Mouse (Mus musculus) gastrocnemius, postnatal 4 days (tissue): Measurements from ENCODE around the gene Slc12a4. TPM values are rescaled to one million over a fixed set of nuclear protein-coding genes. Genes with fewer than 3 reads are reported as not detected.
A peak's percentile ranks its signal among the peaks of the same experiment; 100 is the strongest.
"Not testable (repeated sequence)": the region's sequence is repeated elsewhere in the genome, so short reads cannot be mapped to it uniquely, and the experiment has no call there.

Experiments used
- DNase-seq, 2 experiments: peaks; one replicate each; pipeline ENCODE4 v3.0.0; 2021 to 2022; ENCODE audit warnings: low spot score in 2 of 2, mixed read lengths in 2 of 2
- long read RNA-seq, 2 experiments: library from polyadenylated mRNA; stranded (forward); transcript quantifications; one replicate each; pipeline ENCODE4 v2.0.0; 2021
- total RNA-seq, 2 experiments: library from RNA; stranded (reverse); gene quantifications; 2 replicates each; pipeline ENCODE4 v1.2.3; 2021

Slc12a4 gene
- 10 to 100 TPM; 30.7 to 40.6 TPM for total RNA-seq
- long read RNA-seq, experiment 1, transcript Slc12a4-202 (24 exons, 3,755 nt) = major isoform, 42 of 60 reads
- long read RNA-seq, experiment 1, partial matches to known transcripts = 8 of 60 reads
- long read RNA-seq, experiment 1, other reads (novel, unspliced or antisense) = 10 of 60 reads
- long read RNA-seq, experiment 2, transcript Slc12a4-202 (24 exons, 3,755 nt) = major isoform, 54 of 73 reads
- long read RNA-seq, experiment 2, partial matches to known transcripts = 7 of 73 reads
- long read RNA-seq, experiment 2, other reads (novel, unspliced or antisense) = 12 of 73 reads

DNA sequence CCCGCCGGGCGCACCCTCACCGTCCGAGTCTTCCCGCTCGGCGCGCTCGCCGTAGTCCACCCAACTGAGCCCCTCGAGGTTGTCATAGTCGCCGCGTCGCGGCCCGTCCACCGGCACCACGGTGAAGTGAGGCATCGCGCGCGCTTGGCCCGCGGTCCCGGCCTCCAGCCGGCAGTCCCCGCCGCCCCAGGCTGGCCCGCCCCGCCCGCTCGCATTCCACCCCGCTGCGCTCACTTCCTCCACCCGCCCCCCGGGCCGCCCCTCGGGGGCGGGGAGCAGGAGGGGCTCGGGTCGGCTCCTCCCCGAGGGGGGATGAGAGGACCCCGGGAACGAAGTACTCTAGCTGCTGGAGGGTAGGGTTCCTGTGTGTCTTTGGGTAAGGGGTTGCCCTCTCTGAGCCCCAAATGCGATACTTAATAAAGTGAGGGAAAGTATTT, at the start of gene Slc12a4:
Gene Slc12a4, minus strand, starts transcription at position 193 of the 437 bp plus-strand sequence.
- peak; percentile 87 to 88 for DNase-seq

DNA sequence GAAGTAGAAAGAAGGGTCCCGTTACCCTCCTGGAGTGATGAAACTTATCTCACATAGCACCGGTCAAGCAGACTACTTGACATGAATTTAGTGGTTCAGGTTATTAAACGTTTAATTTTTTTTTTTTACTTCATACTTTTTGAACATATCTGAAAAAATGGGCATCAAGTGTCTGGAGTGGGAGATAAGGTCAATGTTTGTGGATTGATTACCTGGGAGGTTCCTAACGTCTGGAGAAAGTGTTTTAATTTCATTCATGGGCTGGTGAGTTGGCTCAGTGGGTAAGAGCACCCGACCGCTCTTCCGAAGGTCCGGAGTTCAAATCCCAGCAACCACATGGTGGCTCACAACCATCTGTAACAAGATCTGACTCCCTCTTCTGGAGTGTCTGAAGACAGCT, 46.3 kb upstream of the Slc12a4 start:
- not testable (repeated sequence) for DNase-seq

DNA sequence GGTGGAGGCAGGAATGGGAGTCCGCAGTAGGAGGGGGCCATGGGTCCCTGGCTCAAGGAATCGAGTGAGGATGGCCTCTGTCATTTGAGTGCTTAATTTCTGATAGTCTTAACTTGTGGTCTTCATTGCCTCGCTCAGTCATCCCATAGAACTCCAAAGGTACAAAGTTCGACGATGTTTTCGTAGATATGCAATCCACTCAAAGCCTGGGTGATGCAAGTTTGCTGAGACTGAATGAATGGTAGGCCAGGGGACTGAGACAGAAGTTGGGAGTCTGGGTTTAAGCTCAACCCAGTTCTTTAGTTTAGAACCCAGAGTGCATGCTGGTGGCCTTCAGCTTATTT, 45.7 kb upstream of the Slc12a4 start, which contains the start of gene Ddx28:
Gene Ddx28, minus strand, starts transcription at position 240 of the 344 bp plus-strand sequence.
- DNase-seq = no peak

DNA sequence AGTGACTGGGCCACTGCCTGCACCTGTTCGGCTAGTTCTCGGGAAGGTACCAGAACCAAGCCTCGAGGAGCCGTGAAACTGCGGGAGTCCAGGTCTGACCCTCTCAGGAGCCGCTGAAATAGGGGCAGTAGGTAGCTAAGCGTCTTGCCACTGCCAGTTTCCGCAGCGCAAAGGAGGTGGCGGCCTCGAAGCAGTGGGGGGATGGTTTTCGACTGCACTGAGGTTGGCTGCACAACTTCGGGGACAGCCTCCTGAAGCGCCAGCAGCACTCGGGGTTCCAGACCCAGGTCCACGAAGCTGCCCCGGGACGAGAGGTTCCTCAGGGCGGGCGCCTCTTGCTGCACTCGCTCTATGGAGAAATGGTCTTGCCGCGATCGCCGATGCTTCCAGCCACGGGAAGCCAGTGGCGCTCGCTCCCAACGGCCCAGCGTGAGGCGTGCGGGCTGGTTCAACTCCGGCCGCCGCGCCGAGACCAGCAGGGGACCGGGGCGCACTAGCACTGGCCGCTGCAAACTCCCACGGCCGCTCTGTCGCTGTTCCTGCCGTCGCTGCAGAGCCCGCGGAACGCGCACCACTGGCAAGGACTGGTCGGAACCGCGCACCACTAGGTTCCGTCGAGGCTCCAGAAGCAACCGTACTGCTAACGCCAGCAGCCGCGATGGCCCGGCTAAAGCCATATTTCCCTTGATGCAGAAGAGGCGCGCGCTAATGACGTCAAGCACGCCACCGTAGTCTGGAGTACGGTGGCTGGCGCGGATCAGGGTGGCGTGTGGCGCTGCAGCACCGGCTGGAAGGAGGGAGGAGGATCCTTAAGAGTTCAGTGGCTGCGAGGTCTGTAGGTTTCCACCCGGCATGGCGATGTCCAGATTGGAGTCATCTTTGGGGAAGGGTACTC, 45.1 kb upstream of the Slc12a4 start:
- DNase-seq = peak; percentile 80 to 93

- DNase-seq = not testable (repeated sequence)
Observed at GRCm38 (mm10) chr8:106007891-106008290, 42.0 kb upstream of the Slc12a4 start.

DNA sequence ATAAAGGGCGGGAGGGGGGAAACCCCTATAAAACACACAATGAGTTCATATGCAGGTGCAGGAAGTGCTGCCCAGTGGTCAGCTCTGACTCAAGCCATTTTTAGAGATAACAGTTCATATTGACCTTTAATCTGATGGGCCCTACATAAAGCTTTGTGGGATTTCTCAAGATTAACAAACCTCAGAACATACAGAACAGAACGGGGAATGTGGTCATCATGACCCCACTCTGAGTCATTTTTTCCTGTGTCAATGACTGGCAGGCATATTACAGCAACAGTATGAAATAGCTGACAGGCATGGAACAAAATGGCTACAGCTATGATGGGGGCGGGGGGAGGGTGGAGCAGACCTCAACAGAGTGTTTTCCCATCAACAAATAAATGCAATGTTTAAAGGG, 41.2 kb upstream of the Slc12a4 start:
- DNase-seq = no peak

DNA sequence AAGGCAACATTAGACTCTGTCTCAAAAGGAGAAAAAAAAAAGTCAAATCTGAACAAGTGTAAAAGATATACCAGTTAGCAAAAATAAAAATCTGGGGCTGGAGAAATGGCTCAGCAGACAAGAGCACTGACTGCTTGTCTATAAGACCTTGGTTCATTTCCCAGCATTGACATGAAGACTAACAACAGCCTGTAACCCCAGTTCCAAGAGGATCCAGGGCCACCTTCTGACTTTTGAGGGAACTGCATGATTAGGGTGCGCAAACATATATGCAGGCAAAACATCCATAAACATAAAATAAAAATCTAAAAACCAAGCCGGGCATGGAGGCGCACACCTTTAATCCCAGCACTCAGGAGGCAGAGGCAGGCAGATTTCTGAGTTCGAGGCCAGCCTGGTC, 40.5 kb upstream of the Slc12a4 start:
- no peak for DNase-seq

- no peak for DNase-seq
Observed at GRCm38 (mm10) chr8:106005875-106006274, 40.0 kb upstream of the Slc12a4 start, which contains the start of gene Dpep2nb. TSS of gene Dpep2nb (minus strand) at chr8:106005975.

DNA sequence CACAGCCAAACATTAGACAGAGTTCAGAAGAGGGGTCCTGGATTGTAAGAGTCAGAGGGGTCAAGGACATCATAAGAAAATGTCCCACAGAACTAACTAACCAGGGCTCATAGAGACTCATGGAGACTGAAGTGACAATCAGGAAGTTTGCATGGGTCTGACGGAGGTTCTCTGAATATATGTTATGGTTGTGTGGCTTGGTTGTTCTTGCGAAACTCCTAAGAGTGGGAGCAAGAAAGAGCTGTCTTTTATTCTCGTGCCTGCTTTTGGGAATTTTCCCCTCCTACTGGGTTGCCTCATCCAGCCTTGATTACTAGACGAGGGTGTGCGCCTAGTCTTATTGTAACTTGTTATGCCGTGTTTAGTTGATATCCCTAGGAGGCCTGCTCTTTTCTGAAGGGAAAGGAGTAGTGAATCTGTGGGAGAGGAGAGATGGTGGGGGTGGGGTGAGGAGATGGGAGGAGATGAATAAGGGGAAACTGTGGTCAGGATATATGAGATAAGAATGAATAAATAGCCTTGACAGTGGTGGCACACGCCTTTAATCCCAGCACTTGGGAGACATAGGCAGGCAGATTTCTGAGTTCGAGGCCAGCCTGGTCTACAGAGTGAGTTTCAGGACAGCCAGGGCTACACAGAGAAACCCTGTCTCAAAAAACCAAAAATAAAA, 38.8 kb upstream of the Slc12a4 start:
- no peak for DNase-seq

GRCm38 (mm10) chr8:106001908-106002307, 36.0 kb upstream of the Slc12a4 start:
- no peak for DNase-seq

- DNase-seq = no peak
Observed at GRCm38 (mm10) chr8:105998971-105999370, 33.1 kb upstream of the Slc12a4 start.

DNA sequence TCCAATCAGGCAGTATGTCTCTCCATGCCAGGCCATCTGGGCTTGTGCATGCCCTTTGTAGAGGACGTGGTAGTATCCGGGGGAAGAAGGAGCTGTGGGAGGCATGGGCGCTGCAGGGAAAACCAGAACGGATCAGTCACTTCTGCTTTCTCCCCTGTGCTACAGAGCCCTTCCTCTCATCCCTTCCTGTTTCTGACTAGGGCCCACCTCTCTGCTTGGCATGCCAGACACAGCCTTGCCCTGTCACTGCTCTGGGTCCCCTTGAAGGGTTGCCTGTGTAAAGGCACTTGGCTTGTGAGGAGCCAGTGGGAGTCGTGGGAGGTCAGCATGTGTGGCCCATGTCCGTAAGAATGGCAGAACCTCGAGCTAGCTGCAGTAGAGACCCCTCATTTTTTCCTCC, 30.5 kb upstream of the Slc12a4 start:
- DNase-seq = no peak

GRCm38 (mm10) chr8:105993226-105993625, 27.3 kb upstream of the Slc12a4 start:
- DNase-seq = no peak

DNA sequence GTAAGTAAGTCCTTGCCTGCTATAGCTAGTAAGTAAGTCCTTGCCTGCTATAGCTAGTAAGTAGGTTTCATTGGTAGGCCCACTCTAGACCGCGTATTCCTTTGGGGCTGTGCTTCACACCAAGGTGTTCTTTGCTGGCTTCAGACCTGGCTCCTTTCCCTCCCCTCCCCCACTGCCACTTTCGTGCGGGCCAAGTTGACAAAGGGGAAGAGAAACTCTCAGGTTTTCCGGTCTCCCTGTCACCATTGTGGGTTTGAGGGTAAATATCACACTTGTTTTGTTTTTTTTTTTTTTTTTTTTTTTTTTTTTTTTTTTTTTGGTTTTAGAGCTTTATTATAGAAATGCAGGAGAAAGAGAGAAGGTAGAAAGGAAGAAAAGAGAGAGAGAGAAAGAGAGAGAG, 26.6 kb upstream of the Slc12a4 start:
- DNase-seq = no peak

DNA sequence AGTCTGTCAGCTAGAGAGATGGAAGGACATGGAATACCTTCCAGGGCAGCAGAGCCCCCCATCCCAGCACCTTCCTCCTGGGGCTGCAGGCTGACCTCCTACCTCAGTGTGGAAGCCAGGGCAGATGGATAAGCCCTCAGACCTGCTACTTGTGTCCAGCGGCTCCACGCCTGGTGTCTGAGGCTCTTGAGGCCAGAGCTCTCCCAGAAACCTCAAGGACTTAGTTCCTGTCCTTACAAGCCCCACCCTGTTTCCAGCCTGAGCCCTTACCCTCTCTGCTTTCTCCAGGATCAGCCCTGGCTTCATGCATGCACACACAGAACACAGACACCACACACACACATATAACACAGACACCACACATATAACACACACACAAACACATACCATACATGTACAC, 25.6 kb upstream of the Slc12a4 start:
- no peak for DNase-seq

DNA sequence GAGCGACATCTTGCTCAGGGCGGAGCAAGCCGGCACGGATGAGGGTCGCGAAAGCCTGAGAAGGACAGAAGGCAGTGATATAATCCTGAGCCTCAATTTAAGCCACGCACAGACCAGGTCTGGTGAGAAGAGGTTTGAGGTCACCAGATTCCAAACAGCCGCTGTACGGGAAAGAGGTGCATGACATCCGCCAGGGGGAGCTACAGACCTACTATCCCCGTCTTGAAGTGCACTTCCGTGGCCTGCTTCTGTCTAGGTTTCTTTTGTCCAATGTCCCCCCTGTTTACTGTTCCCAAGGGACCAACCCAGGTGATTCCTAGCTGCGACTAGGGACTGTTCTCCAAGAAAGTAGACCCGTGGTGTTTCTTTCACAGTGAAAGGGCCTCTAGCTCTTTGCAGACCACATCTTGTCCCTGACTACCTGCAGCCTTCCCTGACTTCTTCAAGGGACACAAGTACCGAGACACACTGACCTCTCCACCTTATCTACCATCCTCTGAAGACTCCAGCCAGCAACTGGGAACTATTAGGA, 25.0 kb upstream of the Slc12a4 start, which contains the start of gene Dus2:
Gene Dus2, plus strand, starts transcription at position 482 of the 532 bp plus-strand sequence.
- DNase-seq = peak; percentile 72 to 79

DNA sequence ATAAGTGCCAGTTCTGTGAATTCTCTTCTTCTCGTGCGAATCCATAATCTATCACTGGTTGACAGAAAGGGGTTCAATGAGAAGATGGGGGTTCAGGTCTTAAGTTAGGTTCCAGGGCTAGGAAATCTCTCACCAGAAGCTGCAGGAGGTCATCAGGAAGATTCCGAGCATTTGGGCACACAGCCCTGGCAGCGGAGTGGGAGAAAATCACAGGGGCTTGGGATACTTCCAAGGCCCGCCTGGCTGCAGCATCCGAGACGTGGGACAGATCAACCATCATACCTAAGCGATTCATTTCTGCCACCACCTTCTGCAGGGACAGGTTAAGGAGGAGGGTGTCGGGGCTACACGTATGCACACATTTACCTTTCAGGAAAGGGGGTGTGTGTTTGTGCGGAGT, 22.6 kb upstream of the Slc12a4 start:
- DNase-seq = no peak

DNA sequence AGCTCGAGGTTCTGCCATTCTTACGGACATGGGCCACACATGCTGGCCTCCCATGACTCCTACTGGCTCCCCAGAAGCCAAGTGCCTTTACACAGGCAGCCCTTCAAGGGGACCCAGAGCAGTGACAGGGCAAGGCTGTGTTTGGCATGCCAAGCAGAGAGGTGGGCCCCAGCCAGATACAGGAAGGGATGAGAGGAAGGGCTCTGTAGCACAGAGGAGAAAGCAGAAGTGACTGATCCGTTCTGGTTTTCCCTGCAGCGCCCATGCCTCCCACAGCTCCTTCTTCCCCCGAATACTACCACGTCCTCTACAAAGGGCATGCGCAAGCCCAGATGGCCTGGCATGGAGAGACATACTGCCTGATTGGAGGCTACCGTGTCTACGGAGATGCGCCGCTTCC, 17.5 kb upstream of the Slc12a4 start:
- DNase-seq = not testable (repeated sequence)

DNA sequence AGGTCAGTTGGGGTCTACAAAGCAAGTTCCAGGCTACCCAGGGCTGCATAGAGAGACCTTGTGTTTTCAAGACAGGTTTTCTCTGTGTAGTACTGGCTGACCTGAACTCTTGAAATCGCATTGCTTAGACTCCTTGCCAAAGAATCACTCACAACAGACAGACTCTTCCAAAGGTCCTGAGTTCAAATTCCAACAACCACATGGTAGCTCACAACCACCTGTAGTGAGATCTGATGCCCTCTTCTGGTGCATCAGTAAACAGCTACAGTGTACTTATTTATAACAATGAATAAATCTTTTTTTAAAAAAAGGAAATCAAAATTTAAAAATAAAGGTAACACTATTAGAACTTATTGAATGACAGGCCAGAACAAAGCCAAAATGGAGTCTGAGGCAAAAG, 15.2 kb upstream of the Slc12a4 start:
- DNase-seq = no peak

DNA sequence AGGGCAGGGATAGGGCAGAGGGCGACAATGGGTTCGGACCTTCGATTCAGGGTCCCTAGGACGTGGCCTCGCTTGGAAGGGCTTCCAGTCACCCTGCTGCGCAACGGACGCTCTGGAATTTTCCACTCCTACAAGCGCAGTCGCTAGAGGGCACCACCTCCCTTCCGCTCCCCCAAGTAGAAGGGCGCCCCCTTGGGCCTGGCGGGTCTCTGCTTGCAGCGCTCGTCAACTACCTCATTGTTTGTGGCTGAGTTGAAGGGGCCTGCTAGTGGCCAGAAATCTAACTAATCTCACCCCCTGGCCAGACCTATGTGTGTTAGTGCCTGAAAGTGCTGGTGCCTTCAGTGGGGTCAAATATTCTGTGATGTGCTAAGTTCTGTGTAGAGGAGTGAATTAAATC, 13.4 kb upstream of the Slc12a4 start, which contains the start of gene Dpep3:
Gene Dpep3, minus strand, starts transcription at position 105 of the 400 bp plus-strand sequence.
- DNase-seq = no peak

- DNase-seq = no peak
Observed at GRCm38 (mm10) chr8:105975363-105975762, 9.5 kb upstream of the Slc12a4 start.
